Mouse (Mus musculus): ENCODE data around the gene Leng1.
A peak's percentile ranks its signal among the peaks of the same experiment; 100 is the strongest.

Leng1 gene

GRCm38 (mm10) chr7:3691919-3692318 is 26.3 kb upstream of the Leng1 start:
- DNase-seq = no peak

GRCm38 (mm10) chr7:3685400-3686187 is 20.0 kb upstream of the Leng1 start:
- DNase-seq = no peak

GRCm38 (mm10) chr7:3684698-3685097 is 19.1 kb upstream of the Leng1 start:
- no peak for DNase-seq

GRCm38 (mm10) chr7:3683908-3684550 is 18.4 kb upstream of the Leng1 start:
- DNase-seq = no peak

- no peak for DNase-seq
Observed at GRCm38 (mm10) chr7:3677342-3677741, 11.7 kb upstream of the Leng1 start, which contains the start of gene Tmc4. Tmc4 (minus strand) TSS chr7:3677553.

GRCm38 (mm10) chr7:3676371-3676770 is 10.7 kb upstream of the Leng1 start:
- DNase-seq = no peak

GRCm38 (mm10) chr7:3675228-3675548 is 9.5 kb upstream of the Leng1 start:
- DNase-seq = no peak

- peak; percentile 86 for DNase-seq
Observed at GRCm38 (mm10) chr7:3674507-3675227, 9.0 kb upstream of the Leng1 start.

GRCm38 (mm10) chr7:3666921-3667391 is 1.3 kb upstream of the Leng1 start:
- no peak for DNase-seq

GRCm38 (mm10) chr7:3664524-3665214 is 971 bp downstream of the Leng1 start:
- peak; percentile 28 for DNase-seq

GRCm38 (mm10) chr7:3658578-3658977 is 7.1 kb downstream of the Leng1 start:
- no peak for DNase-seq

GRCm38 (mm10) chr7:3656966-3657365 is 8.7 kb downstream of the Leng1 start:
- no peak for DNase-seq

- no peak for DNase-seq
Observed at GRCm38 (mm10) chr7:3646641-3647040, 19.0 kb downstream of the Leng1 start.

GRCm38 (mm10) chr7:3646188-3646587 is 19.5 kb downstream of the Leng1 start:
- DNase-seq = no peak

GRCm38 (mm10) chr7:3645488-3646025 is 20.1 kb downstream of the Leng1 start:
- no peak for DNase-seq

- peak; percentile 97 for DNase-seq
Observed at GRCm38 (mm10) chr7:3644672-3645487, 20.8 kb downstream of the Leng1 start, which contains the start of gene Cnot3. Cnot3 (plus strand) TSS chr7:3645268.

GRCm38 (mm10) chr7:3644348-3644671 is 21.3 kb downstream of the Leng1 start:
- DNase-seq = peak; percentile 95

- DNase-seq = no peak
Observed at GRCm38 (mm10) chr7:3643843-3644242, 21.8 kb downstream of the Leng1 start.

GRCm38 (mm10) chr7:3643412-3643811 is 22.2 kb downstream of the Leng1 start:
- DNase-seq = no peak

- no peak for DNase-seq
Observed at GRCm38 (mm10) chr7:3630478-3630815, 35.2 kb downstream of the Leng1 start.

GRCm38 (mm10) chr7:3629543-3630477 is 35.8 kb downstream of the Leng1 start, which contains the start of the genes Tfpt and Prpf31:
Tfpt (minus strand) TSS chr7:3629929.
Prpf31 (plus strand) TSS chr7:3629985.
- DNase-seq = peak; percentile 92

All from thymus, postnatal 14 days (tissue).